Mouse (Mus musculus): Measurements from ENCODE around the gene Slc7a7. TPM values are rescaled to one million over a fixed set of nuclear protein-coding genes. Genes with fewer than 3 reads are reported as not detected.
A peak's percentile ranks its signal among the peaks of the same experiment; 100 is the strongest.
"Not testable (repeated sequence)": the region's sequence is repeated elsewhere in the genome, so short reads cannot be mapped to it uniquely, and the experiment has no call there.

Slc7a7 gene
- total RNA-seq, 2 experiments from 2014 or later = 1.9 to 2.1 TPM

DNA sequence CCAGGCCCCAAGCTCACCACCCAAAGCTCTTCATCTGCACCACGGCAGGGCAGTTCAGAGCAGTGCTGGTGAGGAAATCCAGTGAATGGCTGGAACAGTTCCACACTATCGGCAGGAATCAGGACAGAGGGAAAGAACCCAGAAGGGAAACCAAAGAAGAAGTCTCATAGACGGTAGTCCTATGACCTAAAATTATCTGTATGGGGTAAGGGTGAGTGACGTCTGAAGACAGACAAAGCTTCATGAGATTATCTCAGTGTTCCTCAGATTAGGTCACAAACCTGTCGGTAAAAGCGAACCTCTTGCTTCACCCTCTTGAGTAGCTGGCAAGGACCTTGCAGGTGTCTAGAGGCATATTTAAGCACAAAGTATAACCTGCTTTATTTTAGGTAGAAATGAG lies 40.4 kb downstream of the Slc7a7 start:
- DNase-seq = no peak

DNA sequence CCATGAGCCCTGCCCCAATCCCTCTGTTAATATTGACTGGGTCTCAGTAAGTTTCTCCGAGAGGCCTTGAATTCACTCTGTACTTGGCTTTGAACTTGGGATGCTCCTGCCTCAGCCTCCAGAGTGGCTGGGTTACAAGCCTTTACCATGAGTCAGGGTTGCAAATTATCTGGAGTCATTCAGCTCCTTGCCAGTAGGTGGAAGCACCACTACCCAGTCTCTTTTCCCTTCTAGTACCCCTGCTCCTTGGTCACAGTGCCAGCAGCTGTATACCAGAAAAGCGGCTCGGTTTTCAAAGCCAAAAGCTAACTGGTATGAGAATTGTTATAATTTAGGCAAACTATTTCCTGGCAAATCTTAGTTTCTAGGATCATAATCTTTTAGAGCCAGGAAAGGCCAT lies 41.7 kb downstream of the Slc7a7 start:
- DNase-seq = no peak

DNA sequence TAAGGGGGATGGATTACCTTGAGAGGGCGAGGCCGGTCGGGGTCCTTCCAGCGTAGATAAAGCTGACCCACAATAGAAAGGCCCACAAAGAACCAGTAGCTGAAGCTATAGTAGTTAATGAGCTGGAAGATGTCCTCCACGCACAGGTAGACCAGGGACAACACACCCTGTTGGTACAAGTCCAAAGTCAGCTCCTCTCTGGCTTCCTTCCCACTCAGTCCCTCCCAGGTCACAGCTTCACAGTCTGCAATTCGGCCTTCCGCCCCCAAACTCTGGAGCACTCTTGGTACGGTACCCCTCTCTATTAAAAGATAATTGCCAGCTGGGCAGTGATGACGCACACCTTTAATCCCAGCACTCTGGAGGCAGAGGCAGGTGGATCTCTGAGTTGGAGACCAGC lies 44.7 kb downstream of the Slc7a7 start:
- DNase-seq = no peak

DNA sequence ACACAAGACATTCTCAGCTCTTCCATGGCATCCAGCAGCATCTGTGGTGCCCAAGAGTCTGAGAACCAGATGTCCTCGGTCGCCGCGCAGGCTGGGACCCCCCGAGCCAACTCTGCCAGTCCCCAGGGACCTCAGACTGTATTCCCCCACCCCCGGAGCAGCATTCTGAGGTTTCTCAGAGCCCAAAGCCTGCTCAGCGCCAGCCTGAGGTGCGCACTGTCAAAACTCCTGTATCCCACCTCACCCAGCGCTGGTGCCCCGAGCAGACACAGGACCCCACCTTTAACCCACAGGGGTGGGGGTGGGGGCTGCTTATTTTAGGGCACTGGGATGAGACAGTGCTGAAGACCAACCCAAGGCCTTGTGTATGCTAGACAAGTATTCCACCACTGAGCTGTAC lies 46.1 kb downstream of the Slc7a7 start:
- DNase-seq = no peak

DNA sequence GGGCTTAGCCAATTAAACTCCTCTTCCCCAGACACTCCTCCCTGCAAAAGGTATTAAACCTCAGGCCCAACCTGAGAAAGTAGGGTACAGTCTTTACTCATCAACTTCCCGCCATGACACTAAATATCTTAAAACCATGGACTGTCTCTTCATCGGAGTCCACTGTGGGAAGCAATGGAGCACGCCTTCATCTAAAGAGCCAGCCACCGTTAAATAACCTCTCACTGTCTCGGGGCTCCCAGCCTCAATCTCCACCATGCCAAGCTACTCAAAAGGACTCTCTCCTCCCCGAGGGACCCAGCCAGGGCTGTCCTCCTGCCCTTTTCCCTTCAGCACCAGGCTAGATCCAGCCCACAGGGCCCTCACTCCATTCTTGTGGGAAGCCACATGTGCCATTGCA lies 47.0 kb downstream of the Slc7a7 start:
- no peak for DNase-seq

DNA sequence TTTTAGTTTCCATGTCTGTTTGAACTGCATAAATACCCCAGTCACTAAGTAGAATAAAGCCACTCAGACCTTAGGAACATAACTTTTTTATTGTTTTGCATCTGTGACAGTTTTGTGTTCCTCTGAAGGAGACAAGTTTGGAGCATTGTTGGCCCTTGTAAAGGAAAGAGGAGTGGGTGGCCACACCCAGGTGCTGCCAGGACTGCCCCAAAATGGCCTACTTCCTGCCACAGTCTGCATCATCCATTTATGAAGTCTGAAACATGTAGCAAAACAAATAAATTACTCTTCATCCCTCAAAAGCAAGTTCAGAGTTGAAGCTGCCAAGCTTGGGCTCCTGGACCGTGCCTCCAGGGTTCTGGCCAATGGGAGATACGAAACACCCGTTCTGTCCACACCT lies 48.2 kb downstream of the Slc7a7 start:
- DNase-seq = no peak

DNA sequence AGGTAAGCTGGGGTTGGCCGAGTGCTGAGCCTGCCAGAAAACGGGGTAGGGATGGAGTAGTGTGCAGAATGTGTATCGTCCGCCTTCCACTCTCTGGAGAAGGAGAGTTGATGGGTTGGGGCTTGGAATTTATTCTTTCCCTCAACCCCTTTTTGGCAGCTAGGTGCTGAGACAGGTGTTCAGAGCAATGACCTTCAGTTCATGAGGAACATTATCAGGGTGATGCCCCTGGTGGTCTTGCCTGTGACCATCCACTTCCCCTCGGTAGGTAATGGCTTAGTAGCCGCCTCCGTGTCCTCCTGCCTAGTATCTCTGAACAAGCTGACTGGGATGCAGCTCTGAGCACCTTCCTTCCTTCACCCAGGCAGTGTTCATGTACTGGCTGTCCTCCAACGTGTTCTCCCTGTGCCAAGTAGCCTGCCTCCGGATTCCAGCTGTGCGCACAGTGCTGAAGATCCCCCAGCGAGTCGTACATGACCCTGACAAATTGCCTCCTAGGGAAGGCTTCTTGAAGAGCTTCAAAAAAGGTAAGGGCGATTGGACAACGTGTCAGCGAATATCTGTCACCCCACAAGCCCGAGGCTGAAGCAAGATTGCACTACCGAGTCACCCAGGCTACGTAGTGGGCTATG lies 50.0 kb downstream of the Slc7a7 start:
- DNase-seq = no peak

DNA sequence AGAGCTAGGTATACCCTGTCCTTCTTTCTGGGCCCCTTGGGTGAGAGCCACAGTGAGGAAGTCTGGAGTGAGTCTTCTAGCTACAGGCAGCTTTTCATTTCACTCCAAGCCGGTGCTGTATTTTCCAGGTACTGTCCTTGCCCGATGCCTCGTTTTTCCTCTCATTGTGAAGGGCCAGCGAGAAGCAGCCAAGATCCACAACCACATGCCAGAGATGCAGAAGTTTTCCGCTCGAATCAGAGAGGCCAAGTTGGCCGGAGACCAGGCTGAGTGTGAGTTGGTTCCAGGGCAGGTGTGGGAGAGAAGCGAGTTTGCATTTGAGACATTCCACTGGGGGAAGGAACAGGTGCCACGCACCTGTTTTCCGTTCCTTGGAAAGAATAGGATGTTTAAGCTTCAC lies 51.0 kb downstream of the Slc7a7 start:
- DNase-seq = no peak

DNA sequence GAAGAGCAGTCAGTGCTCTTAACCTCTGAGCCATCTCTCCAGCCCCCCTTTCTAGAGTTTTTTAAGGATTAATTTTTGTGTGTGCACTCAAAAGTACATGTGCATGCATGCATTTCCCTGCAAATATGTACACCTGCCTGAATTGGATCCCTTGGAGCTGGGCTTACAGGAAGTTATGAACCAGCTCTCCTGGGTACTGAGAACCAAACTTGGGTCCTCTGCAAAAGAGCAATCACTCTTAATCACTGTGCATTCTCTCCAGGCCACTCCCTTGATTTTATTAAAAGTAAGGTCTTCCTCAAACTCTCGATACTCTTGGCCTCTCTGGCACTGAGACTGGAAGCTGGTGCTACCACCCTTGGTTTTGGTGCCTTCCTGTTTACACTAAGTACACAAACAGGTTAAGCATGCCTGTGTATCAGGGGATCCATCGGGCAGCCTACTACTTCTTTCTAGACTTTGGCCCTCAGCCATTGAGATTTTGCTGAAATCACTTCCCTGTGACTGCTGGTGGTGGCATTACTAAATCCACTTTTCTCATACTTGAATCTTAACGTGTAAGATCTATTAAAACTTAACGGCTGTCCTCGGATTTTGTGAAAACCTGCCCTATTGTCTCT lies 52.4 kb downstream of the Slc7a7 start:
- DNase-seq = no peak

DNA sequence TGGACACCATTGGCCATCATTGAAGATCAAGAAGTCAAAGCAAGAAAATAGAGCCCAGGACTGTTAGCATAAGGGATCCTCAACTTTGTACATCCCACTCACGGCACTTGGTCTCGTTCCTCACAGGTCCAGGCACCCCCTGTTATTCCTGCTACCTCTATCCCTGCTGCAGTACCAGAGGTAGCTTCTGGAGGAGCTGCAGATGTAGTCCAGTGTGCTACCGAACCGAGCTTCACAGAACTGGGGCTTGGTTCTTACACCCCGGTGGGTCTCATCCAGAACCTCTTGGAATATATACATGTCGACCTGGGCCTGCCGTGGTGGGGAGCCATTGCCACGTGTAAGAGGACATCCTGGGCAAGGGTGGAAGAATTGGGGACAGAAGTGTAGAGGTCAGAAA lies 54.4 kb downstream of the Slc7a7 start:
- no peak for DNase-seq

DNA sequence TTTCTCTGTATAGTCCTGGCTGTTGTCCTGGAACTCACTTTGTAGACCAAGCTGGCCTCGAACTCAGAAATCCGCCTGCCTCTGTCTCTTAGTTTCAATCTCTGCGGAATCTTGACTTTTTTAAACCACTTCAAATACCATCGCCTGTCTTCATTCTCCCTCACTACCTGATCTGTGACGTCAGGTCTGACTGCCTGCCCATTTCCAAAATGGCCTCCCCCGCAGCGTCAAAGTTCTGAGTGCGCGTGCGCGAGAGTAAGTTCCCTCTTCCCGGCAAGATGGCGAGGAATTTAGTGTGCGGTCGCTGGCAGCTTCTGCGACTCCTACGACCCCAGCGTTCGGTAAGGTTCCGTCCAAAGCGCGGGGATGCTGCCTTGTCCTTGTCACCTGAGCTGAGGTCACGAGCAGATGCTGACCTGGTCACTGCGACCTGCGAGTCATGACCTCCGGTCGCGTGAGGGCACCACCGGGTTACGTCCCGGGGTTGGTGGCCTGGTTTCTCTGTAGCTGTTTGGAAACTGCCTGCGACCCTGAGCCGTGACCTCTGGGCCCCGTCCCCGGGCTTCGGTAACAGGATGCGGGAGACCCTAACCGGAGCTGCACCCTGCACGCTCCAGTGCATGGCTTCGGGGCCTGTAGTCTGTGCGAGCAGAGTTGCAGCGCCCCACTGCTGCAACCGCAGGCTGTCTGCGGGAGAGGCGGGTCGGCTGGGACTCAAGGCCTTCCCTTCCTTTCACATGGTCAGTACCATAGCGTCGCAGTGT lies 56.8 kb downstream of the Slc7a7 start, which contains the start of gene Oxa1l:
Gene Oxa1l, plus strand, starts transcription at position 258 of the 764 bp plus-strand sequence.
- peak; percentile 90 for DNase-seq

DNA sequence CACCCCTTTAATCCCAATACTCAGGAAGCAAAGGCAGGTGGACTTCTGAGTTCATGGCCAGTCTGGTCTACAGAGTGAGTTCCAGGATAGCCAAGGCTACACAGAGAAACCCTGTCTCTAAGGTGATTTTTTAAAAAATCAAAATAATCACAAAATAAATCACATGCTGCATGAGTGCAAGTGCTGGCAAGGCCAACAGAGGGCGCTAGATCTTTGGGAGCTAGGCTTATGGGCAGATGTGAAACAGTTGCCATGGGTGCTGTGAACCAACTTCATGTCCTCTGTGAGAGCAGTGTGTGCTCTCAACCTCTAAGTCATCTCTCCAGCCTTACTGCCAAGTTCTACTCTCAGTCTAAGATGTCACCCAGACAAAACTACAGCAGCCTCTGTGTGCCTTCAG lies 63.2 kb downstream of the Slc7a7 start:
- no peak for DNase-seq

DNA sequence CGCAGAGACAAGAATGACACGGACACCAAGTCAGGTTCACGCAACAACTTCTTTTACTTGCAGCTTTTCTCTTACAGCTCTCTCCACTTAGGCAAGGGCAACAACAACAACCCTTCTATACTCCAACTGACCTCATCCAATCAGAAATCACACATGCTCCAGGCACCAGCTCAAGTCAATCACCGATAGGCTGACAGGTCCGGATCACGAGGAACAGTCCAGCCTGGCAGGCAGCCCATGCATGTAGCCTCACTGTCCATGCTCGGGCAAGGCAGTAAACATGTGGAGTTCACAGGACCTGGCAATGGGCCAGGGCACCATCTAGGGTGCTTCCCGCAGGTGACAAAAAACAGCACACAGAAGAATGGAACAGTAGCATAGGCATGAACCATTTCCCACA lies 65.3 kb downstream of the Slc7a7 start:
- no peak for DNase-seq

DNA sequence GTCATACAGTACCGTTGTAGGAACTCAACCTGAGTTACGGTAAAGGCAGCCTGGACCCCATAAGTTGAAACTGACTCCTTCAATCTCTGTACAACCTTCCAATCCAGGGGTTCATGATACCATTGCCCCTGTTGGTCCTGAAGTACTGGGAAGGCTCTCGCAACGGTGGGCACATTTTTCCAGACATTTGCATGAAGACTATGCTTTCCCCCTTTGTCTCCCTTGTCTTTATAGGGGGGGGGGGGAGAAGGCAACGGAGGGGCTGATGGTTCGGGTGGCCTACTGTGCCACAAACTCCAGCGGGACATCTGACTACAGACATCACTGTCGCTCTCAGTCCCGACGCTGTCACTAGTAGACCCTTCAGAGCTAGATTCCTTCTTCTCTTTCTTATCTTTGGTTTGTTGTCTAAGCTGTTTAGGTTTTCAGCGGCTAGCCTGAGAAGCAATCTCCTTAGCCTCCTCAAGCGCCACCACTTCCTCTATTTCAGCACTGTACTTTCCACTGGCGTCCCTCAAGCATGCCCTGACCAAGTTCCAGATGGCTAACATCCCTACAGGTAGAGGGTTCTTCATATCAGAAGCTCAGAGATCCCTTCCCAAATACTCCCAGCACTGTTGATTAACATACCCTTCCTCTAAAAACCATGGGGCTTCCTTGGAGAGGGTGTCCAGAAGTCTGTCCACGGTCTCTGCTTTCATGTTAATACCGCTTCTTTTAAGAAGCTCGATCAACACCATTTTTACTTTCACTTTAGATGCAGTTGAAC lies 66.6 kb downstream of the Slc7a7 start:
- DNase-seq = not testable (repeated sequence)

DNA sequence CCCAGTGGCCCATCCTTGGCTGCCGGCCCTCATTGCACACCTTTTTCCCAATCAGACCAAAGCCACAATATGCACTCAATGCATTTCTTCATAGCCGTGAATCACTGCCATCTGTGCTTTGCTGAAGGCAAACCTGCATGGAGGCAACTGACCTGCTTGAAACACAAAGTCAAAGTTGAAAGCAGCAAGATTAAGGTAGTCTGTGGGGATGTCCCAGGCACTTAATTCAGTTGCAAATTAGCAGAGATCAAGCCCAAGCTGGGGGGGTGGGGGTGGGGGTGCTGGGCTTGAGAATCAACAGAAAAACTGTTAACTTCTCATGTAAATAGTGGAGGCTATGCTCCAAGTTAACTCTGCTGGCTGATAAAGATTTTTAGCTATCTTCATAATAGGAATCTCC lies 75.8 kb downstream of the Slc7a7 start:
- DNase-seq = not testable (repeated sequence)

DNA sequence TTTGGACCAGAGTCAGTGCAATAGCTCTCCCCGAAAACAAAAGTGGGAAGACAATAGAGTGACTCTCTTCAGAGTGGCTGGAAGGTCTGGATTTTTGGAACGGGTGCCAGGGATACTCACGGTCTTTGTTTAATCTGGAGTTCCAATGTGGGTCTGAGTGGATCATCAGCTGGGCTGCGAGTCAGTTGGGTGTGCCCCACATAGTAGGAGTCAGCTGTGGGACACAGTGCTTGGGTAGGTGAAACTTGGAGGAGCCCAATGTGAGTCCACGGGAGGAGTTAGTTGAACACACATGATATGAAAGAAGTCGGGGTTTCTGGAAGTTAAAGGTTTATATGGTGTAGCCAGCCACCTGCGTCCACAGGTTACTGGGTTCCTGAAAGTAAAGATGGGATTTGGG lies 76.7 kb downstream of the Slc7a7 start:
- no peak for DNase-seq

DNA sequence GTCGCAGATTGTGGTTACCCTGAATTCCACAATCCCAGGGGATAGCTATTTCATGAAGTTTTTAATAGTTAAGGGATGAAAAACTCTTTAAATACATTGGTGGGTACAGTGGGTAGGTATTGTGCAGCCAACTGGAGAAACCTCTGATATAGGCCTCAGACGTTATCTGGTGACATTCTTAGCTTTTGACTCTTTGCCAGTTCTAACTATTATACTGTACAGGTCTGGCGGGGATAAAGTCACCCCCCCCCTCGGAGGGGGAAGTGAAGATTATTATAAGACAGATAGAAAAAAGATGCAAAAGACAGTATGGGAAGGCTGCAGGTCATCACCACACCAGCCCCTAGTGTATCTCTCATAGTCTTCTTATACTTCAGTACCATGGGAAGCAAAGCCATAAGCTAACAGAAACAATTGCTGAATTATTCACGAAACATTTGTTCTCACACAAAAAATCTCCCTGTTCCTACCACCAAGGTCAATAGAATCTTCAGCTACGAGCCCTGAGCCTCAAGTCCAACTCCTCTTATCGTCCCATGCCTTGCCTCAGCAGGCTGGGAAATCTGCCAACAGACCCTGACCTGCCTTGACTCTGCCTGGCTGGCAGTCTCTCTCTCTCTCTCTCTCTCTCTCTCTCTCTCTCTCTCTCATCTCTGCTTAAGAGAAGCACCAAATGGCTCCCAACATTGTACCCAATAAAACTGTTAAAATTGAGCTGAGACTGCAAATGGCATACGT lies 84.0 kb downstream of the Slc7a7 start:
- no peak for DNase-seq

DNA sequence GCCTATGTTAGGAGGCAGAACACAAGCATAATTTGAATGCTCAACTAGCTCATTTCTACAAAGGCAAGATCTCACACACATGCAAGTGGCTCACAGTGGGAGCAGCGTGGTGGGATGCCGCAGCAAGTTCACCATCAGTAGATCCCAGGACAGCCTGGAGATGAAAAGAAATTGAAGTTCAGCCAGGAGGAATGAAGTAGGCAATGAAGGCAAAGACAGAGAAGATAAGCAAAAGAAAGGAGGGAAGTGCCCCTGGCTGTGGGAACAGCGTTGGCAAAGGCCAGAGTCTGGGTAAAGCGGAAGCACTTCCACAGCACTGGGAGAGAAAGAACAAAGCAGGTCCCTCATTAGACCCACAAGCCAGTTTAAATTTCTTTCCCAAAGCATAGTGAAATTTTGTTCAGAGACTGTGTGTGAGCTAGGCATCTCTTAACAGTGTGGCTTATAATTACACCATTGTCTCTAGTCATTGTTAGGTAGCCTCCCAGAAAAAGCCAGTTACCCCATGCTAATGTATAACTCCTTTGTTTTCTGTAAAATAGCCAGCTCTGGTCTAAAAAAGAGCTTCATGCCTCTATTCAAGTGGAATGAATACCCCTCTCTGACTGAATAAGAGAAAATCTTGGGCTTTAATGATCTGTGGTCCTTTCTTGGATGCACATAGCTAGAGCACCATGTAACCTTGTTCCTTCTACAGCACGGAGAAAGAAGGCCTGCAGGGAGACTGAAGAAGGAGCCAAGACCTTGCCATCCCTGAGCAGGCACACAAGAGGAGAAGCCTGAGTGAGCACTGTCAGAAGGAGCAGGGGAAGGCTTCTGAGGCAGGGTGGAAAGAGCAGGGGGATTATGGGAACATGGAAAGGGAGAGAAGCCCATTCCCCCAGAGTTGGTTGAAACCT lies 85.2 kb downstream of the Slc7a7 start:
- no peak for DNase-seq

DNA sequence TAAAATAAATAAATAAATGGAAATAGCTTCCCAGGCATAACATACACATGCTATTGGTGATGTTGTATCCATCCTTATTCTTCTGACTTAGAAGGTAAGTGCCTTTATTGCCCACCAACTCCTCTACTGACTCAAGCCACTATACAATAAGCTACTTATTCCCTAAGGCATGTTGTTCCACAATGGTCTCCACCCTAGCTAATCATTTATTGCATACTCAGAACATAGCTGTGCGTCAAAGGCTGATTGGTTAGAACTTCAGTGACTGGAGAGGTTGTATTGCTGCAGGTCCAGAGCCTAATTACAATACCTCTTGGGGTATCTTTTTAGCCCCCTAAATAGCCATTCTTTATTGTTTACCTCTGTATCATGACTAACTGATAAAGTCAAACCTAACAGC lies 86.4 kb downstream of the Slc7a7 start:
- no peak for DNase-seq

DNA sequence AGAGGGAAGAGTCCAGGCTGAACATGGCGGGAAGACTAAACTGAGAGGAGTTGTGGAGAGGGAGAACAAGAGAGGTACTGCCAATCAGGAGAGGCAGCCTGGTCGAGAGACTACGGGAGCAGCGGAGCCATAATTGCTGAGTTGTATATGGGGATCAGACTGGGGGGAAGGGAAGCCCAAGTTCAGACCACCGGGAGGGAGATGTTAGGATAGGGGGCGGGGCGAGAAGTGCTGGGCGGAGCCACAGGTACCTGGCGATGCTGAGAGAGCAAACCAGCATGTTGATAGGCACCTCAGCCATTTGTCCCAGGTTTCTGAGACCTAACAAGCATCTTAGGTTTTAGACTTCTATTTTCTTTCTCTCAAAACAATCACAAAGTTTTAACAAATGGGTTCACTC lies 88.4 kb downstream of the Slc7a7 start:
- no peak for DNase-seq

DNA sequence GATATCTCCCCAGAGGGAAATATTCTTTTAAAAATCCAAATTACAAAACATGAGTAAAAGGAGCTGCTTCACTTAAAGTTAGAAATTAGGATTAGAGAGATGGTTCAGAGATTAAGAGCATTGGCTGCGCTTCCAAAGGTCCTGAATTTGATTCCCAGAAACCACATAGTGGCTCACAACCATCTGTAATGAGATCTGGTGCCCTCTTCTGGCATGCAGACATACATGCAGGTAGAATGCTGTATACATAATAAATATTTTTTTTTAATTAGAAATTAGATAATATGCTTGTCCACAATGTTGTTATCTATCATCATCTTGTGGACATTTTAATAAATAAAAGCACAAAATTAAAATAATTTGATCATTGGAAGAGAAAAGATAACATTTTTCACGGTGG lies 89.0 kb downstream of the Slc7a7 start:
- no peak for DNase-seq
